Mouse (Mus musculus) liver, embryonic 14.5 days (tissue): ENCODE measurements around the gene Ralgapa2.

Experiments used
- CTCF ChIP-seq: IDR thresholded peaks from 2 replicates; pipeline ENCODE4 v1.5.1; 2016; ENCODE audit warnings: antibody characterized with exemption, low read depth, control low read depth
- EP300 ChIP-seq: IDR thresholded peaks from 2 replicates; pipeline ENCODE4 v1.6.1; 2016; ENCODE audit warnings: antibody characterized with exemption, low read depth

- TF ChIP-seq CTCF (no peak), EP300 (peak; percentile 34)
Measured at GRCm38 (mm10) chr2:146281346-146281745, 230.8 kb downstream of the Ralgapa2 start.
